Mouse (Mus musculus): ENCODE data around the gene S100a14. TPM values are rescaled to one million over a fixed set of nuclear protein-coding genes. Genes with fewer than 3 reads are reported as not detected.

The S100a14 gene
- 70.1 and 94.3 TPM in 2 replicates for polyA plus RNA-seq (2012; rRNA removed)

GRCm38 (mm10) chr3:90526580-90526979 is at the start of gene S100a14:
Gene S100a14 (plus strand): TSS chr3:90526856.
- DNase-seq (ENCODE audit: low spot score), result peak; percentile 63

DNA sequence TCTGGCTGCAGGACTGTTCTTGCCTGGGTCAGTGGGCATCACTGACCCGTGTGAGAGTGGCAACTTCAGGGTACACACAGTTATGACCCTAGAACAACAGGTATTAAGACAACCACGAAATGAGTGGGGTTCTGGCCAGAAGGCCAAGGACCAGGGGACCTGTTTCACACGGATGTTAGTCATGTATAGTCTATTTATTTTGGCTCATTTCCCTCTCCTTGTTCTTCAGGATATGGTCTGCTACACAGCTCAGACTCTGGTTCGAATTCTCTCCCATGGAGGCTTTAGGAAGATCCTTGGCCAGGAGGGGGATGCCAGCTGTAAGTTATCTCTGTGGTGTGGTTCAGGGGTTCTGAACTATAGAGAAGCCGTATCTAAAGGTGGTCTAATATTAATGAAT is 39.7 kb upstream of the S100a14 start:
- DNase-seq (ENCODE audit: low spot score), result no peak

DNA sequence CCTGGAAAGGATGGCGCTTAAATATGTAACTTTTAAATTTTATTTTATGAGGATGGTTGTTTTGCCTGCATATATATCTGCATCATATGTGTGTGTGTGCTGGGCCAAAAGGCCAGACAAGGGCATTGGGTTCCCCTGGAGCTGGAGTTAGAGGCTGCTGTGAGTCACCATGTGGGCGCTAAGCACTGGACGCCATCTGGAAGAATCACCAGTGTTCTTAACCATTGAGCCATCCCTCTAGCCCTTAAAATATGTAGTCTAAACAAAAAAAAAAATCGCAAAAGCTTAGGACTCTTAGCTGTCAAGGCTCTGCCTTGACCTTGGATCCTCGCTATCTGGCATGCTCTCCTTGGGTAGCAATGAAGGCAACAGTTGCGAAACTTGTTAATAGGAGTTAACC is 38.1 kb upstream of the S100a14 start:
- no peak for DNase-seq (ENCODE audit: low spot score)

DNA sequence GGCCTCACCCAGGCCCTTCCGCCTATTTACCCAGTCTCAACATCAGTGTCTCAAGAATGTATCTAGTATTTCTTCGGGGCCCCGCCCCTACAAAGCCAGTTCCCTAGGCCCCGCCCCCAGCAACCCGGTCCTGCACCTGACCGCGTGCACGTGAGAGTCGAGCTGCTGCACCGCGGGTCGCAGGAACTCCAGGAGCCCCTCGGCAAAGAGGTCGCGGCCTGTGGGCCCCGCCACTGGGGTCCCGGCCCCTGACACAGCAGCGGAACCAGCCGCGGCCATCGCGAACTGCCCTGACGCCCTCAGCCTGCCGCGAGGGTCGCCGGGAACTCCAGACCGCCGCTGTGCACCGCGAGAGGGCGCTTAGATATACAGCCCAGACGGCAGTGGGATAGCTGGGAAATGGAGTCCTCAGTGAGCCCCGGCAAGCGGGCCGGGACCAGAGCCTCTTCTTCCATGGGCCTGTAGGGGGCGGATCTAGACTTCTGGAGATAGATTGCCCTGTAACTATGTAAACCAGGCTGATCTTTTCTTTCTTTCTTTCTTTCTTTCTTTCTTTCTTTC is 35.9 kb upstream of the S100a14 start, which contains the start of gene Snapin:
TSS of gene Snapin (minus strand) at position 338 of the 561 bp plus-strand sequence.
- DNase-seq (ENCODE audit: low spot score), result peak; percentile 96

GRCm38 (mm10) chr3:90491350-90491749 is 35.3 kb upstream of the S100a14 start:
- DNase-seq (ENCODE audit: low spot score), result no peak

DNA sequence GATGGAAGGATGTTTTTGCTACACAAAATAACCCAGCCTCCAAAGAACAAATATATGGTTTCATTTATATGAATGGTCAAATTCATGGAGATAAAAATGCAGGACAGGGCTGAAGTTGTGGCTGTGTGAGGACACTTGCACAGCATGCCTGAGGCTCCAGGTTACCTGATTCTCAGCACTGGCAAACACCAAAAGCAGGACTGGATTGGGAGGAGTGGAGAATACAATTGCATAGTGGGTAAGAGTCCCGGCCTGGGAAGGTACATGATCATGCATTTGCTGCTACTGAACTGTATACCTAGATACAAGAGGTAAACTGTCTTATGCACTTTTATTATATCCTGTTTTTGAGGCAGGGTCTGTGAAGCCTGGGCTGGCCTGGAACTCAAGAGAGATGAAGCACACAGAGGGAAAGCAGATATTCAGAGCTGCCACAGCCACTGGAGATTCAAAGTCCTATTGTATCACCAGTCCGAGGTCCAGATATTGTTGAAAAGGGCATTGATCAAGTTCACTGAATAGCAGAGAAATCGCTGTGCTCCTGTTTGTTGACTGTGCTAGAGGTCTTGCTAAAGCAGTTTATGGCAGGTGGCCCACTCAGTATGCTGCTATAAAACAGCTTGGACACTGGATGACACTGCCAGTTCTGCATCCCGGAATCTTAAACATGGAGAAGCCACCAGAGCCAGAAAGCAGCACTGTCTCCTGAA is 32.7 kb upstream of the S100a14 start:
- DNase-seq (ENCODE audit: low spot score), result no peak

GRCm38 (mm10) chr3:90495850-90496525 is 30.7 kb upstream of the S100a14 start:
- DNase-seq (ENCODE audit: low spot score), result no peak

DNA sequence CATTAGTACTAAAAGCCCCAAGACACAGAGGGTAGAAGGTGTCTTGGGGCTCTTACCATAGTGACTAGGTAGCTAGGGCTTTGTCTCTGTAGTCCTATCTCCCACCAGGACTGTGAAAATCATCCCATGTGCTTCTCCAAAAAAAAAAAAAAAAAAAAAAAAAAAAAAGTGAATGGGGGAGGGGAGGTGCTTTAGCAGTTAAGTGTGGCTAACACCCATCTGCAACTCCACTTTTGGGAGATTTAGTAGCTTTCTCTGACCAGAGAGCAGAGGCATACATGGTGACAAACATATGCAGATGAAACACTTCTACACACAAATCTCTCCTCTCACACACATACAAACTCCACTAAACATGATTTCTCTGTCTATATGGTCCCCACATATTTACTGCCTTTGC is 29.1 kb upstream of the S100a14 start:
- DNase-seq (ENCODE audit: low spot score), result no peak

GRCm38 (mm10) chr3:90503444-90503843 is 23.2 kb upstream of the S100a14 start:
- DNase-seq (ENCODE audit: low spot score), result no peak

- no peak for DNase-seq (ENCODE audit: low spot score)
Observed at GRCm38 (mm10) chr3:90505216-90505615, 21.4 kb upstream of the S100a14 start.

DNA sequence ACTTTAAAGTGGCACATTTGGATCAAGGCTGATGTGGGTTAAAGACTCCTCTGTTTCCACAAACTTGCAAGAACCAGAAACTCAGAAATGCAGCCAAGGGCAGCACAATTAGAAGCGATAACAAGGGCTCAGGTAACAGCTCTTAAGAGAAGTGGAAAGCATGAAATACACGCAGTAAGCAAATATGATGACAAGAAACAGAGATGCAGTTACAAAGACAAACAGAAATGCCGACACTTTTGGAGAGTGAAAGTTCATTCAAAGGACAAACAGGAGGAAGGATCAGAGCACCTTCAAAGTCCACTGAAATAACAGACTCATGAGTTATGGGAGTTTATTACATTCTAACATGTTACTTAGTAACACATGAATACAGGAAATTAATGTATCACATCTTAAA is 20.3 kb upstream of the S100a14 start:
- DNase-seq (ENCODE audit: low spot score), result no peak

- DNase-seq (ENCODE audit: low spot score), result no peak
Observed at GRCm38 (mm10) chr3:90508287-90508949, 18.2 kb upstream of the S100a14 start.

DNA sequence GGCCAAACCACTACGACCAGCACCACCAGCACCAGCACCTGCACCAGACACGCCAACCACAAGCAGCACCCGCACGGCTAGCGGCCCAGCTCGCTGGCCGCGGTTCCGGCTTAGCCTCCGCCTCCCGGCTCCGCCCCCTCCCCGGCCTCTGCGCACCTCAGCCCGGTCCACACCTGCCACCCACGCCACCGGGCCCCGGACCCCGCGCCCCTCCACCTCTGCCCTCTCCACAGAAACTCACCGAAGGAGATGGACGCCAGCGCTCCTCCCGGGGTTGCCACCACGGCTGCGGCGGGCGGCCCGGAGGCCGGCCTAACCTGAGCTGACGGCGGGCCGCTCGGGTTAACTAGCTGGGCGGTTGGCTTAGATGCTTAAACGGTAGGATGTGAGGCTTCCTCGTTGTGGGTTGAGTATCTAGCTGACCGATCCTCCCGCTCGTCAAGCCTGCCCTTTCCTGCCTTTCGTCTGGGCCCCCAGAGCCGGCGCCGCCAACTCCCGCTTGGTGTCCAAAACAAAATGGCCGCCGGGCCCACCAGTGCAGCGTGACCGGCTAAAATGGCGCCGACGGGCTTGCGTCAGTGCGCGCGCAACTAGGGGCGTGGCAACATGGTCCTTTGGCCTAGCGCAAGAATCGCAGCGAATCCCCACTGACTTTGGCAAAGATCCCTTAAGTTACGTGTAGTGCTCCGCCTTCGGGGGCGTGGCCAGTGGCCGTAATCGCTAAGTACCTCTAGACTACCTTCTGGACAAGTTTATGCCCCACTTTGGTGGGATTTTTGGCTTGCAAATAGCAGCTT is 17.5 kb upstream of the S100a14 start, which contains the start of gene Chtop:
TSS of gene Chtop (minus strand) at position 549 of the 797 bp plus-strand sequence.
- peak; percentile 98 for DNase-seq (ENCODE audit: low spot score)

DNA sequence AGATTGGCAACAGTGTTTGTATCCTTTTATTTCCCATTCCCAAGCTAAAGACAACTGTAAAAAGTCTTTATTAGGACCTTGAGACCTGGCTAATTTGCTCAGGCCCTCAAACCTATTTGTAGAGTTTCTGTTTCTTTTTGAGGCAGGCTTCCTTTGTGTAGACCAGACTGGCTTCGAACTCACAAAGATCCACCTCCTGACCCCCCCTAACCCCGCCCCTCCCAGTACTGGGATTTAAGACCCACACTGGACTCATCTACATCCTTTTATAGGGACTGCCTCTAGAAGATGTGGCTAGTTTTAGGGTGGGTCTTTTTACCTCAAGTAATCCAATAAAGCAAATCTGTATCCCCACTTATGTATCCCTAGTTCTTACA is 16.9 kb upstream of the S100a14 start:
- no peak for DNase-seq (ENCODE audit: low spot score)

DNA sequence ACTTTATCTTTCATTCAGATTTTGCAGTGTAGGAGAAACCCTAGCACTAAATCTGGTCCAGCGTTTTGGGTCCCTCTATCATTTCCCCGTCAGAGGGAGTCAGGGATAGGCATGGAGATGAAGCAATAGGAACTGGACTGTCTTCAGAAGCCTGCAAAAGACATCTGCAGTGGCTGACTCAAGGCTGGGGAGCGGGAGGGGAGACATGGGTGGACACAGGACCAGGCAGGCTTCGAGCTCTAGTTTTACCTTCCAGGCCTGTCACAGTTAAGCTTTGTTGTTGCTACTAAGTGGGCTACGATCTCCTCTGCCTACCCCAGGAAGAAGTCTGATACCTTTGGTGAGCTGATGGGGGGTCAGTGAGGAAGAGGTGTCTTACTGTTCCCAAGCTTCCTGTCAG is 14.4 kb upstream of the S100a14 start:
- no peak for DNase-seq (ENCODE audit: low spot score)

DNA sequence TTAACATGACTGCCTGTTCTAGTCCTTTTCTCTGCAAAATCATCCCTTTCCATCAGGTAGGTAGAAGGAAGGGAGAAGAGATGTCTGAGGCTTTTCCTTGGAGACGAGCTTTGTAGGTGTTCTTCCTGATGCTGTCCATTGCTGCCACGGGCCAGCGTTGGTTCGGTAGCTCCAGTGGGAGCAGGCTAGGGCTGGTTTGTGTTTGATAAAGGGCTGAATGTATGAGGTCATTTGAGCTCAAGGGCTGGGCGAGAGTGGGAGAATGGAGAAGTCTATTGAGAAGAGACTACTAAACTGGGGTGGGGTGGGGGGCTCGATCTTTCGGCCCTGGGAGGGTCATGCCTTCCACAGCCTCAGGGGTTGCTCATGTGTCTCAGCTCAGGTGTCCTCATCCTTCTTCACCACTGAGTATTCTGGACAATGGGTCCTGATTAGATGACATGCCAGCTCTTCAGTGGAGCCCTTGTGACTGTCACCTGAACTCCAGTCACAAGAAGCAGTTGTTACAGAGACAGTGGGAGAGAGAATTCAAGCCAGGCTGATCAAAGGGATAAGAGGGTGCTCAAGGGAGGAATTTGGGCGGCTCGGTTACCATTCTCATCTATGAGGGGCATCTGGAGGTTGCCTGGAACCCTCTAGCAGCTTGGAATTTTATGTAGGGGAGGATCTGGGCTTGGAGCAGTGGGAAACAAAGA is 13.6 kb upstream of the S100a14 start:
- no peak for DNase-seq (ENCODE audit: low spot score)

- DNase-seq (ENCODE audit: low spot score), result peak; percentile 60
Observed at GRCm38 (mm10) chr3:90513796-90514590, 12.7 kb upstream of the S100a14 start, which contains the start of the genes S100a1 and S100a13. Gene S100a1 (minus strand): TSS chr3:90514392. Gene S100a13 (plus strand): TSS chr3:90514435.

DNA sequence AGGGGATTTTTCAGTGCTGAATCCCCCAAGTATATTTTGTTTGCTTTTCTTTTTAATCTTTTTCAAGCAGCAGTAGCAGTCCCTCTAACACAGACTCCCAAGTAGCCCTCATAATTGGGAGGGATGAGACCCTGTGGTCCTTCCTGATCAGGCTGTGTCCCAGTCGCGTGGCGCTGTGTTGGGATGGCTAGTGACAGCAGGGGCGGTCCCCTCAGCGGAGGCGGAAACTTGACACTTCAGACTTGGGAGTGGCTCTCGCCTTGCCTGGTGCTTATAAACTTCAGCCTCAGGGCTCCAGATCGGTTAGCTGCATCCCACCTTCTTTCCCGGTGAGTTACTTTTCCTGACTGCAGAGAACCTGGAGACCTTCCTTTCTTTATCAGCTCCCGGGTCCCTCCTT is 12.0 kb upstream of the S100a14 start:
- peak; percentile 50 for DNase-seq (ENCODE audit: low spot score)

DNA sequence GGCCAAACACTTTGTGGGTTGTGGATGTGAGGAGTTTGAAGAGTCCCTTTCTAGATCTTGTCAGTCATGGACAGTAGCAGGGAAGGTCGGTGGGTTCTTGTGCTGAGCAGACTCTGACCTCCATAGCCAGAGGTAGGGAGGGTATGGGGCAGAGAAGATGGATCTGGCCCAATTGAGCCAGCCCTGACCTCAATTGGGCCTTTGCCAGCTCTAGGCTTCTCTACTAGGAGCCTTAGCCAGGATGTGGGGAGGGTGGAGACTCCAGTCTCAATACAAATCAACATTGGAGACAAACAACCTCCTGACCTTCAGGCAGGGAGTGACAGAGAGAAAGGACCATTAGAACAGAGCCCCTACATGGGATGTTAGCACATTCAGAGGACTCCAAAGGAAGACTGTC is 11.4 kb upstream of the S100a14 start:
- DNase-seq (ENCODE audit: low spot score), result no peak

- DNase-seq (ENCODE audit: low spot score), result no peak
Observed at GRCm38 (mm10) chr3:90515789-90516188, 10.9 kb upstream of the S100a14 start.

Data from urinary bladder, adult 2 months (tissue).